Comparison of ENCODE assay signal across 21 mouse cellular contexts in genomic region chr9:118730172-118730571, GRCm38 (mm10).
DNase-seq lines count a peak whose midpoint lies in the region; ATAC-seq lines count a peak whose summit lies in the region.
"Had no signal": no experiment of that assay in that cellular context is flagged by ENCODE, and none has a peak within 500 bp of the region (broad histone marks: within the 10 kb centered on the region; RNA-seq: fewer than 3 reads in every experiment).

No protein-coding gene starts in this region.

- no peak for ATAC-seq in forebrain, embryonic 14.5 days
- no peak for ATAC-seq in forebrain, embryonic 15.5 days (replicated peaks)
- ATAC-seq in heart, embryonic 13.5 days (ENCODE audit: extremely low read depth, insufficient number of reproducible peaks, low FRiP score, low TSS enrichment) = no peak
- ATAC-seq in embryonic facial prominence, embryonic 12.5 days (ENCODE audit: insufficient number of reproducible peaks, insufficient read depth, low FRiP score, low TSS enrichment) = no peak
- ATAC-seq in limb, embryonic 12.5 days (ENCODE audit: insufficient number of reproducible peaks, insufficient read depth, low FRiP score, low TSS enrichment, low read depth) = no peak

- no peaks in the 10 kb centered on the region for H3K27me3 ChIP-seq in forebrain, embryonic 14.5 days (replicated peaks; ENCODE audit: control insufficient read depth, insufficient read depth, low read length)
- H3K27me3 ChIP-seq in forebrain, embryonic 15.5 days = no peaks in the 10 kb centered on the region
- H3K27me3 ChIP-seq in heart, embryonic 13.5 days (replicated peaks) = no peaks in the 10 kb centered on the region
- no peaks in the 10 kb centered on the region for H3K27me3 ChIP-seq in embryonic facial prominence, embryonic 12.5 days
- H3K27me3 ChIP-seq in limb, embryonic 12.5 days = no peaks in the 10 kb centered on the region
- H3K27me3 ChIP-seq: hindbrain, embryonic 13.5 days; liver, embryonic 15.5 days; neural tube, embryonic 15.5 days had no signal

- H3K9ac ChIP-seq in forebrain, embryonic 14.5 days (ENCODE audit: low read length) = no peak overlapping the region
- H3K9ac ChIP-seq in forebrain, embryonic 15.5 days (replicated peaks) = no peak overlapping the region
- H3K9ac ChIP-seq in heart, embryonic 13.5 days = no peak overlapping the region
- H3K9ac ChIP-seq in embryonic facial prominence, embryonic 12.5 days = no peak overlapping the region
- H3K9ac ChIP-seq in limb, embryonic 12.5 days (replicated peaks) = no peak overlapping the region
- H3K9ac ChIP-seq: hindbrain, embryonic 13.5 days; liver, embryonic 15.5 days; neural tube, embryonic 15.5 days had no signal

- WGBS in forebrain, embryonic 14.5 days = 78% methylated on average over 7 of the region's 8 CpGs
- WGBS in forebrain, embryonic 15.5 days = 64% methylated on average over 8 of the region's 8 CpGs
- WGBS in heart, embryonic 13.5 days = 75% methylated on average over 8 of the region's 8 CpGs
- WGBS in embryonic facial prominence, embryonic 12.5 days = 64% methylated on average over 8 of the region's 8 CpGs
- 50% methylated on average over 8 of the region's 8 CpGs for WGBS in limb, embryonic 12.5 days

- H3K4me1 ChIP-seq in forebrain, embryonic 14.5 days (ENCODE audit: control insufficient read depth, insufficient read depth, low read length) = no peaks in the 10 kb centered on the region; the same call in 1 of the 2 replicates
- no peaks in the 10 kb centered on the region for H3K4me1 ChIP-seq in forebrain, embryonic 15.5 days
- peaks cover 82% of the 10 kb centered on the region for H3K4me1 ChIP-seq in heart, embryonic 13.5 days
- peaks cover 37% of the 10 kb centered on the region for H3K4me1 ChIP-seq in embryonic facial prominence, embryonic 12.5 days
- peaks cover 54% of the 10 kb centered on the region for H3K4me1 ChIP-seq in limb, embryonic 12.5 days (replicated peaks)
- H3K4me1 ChIP-seq: liver, embryonic 15.5 days had no signal

- no peaks in the 10 kb centered on the region for H3K36me3 ChIP-seq in forebrain, embryonic 14.5 days (ENCODE audit: control insufficient read depth, insufficient read depth, low read length)
- H3K36me3 ChIP-seq in forebrain, embryonic 15.5 days = no peaks in the 10 kb centered on the region
- no peaks in the 10 kb centered on the region for H3K36me3 ChIP-seq in heart, embryonic 13.5 days
- H3K36me3 ChIP-seq in embryonic facial prominence, embryonic 12.5 days = no peaks in the 10 kb centered on the region
- no peaks in the 10 kb centered on the region for H3K36me3 ChIP-seq in limb, embryonic 12.5 days
- H3K36me3 ChIP-seq: hindbrain, embryonic 13.5 days; liver, embryonic 15.5 days; neural tube, embryonic 15.5 days had no signal

- no peaks in the 10 kb centered on the region for H3K9me3 ChIP-seq in forebrain, embryonic 14.5 days (replicated peaks; ENCODE audit: control insufficient read depth, low read length)
- H3K9me3 ChIP-seq in forebrain, embryonic 15.5 days = no peaks in the 10 kb centered on the region
- H3K9me3 ChIP-seq in heart, embryonic 13.5 days = no peaks in the 10 kb centered on the region
- no peaks in the 10 kb centered on the region for H3K9me3 ChIP-seq in embryonic facial prominence, embryonic 12.5 days
- no peaks in the 10 kb centered on the region for H3K9me3 ChIP-seq in limb, embryonic 12.5 days
- H3K9me3 ChIP-seq: hindbrain, embryonic 13.5 days; liver, embryonic 15.5 days; neural tube, embryonic 15.5 days had no signal

- DNase-seq in forebrain, embryonic 14.5 days (ENCODE audit: low spot score) = peak; percentile 25
- DNase-seq in heart, postnatal 25 days (ENCODE audit: low spot score) = no peak
- DNase-seq in spleen, adult 18-20 months = no peak
- DNase-seq in left cerebral cortex, postnatal 25 days (ENCODE audit: low spot score in 2 of 2) = no peak
- DNase-seq: adrenal gland, postnatal 14 days; cerebellum, adult 2 months; cerebellum, postnatal 36 days; embryo, embryonic 11 days; heart, postnatal 36 days; kidney, adult 2 months; layer of hippocampus, adult 9-11 months; thymus, postnatal 25 days had no signal

- intact Hi-C loops in heart, postnatal 25 days (cut with DNase I) = no loop called here
- intact Hi-C loops in left cerebral cortex, postnatal 25 days (cut with DNase I) = no loop called here

- H3K27ac ChIP-seq in forebrain, embryonic 14.5 days (ENCODE audit: low read depth, low read length) = no peak overlapping the region
- no peak overlapping the region for H3K27ac ChIP-seq in forebrain, embryonic 15.5 days (replicated peaks)
- H3K27ac ChIP-seq in heart, embryonic 13.5 days (replicated peaks) = peak overlapping the region; percentile 44
- H3K27ac ChIP-seq in embryonic facial prominence, embryonic 12.5 days = peak overlapping the region; percentile 56; the same call in 1 of the 2 replicates
- peak overlapping the region; percentile 72 for H3K27ac ChIP-seq in limb, embryonic 12.5 days
- H3K27ac ChIP-seq: hindbrain, embryonic 13.5 days; kidney, postnatal 0 days; liver, embryonic 15.5 days; neural tube, embryonic 15.5 days had no signal

- H3K4me3 ChIP-seq in forebrain, embryonic 14.5 days (ENCODE audit: low read depth, low read length) = no peak overlapping the region
- H3K4me3 ChIP-seq in forebrain, embryonic 15.5 days = no peak overlapping the region
- no peak overlapping the region for H3K4me3 ChIP-seq in heart, embryonic 13.5 days
- H3K4me3 ChIP-seq in embryonic facial prominence, embryonic 12.5 days = no peak overlapping the region
- no peak overlapping the region for H3K4me3 ChIP-seq in limb, embryonic 12.5 days (replicated peaks)
- H3K4me3 ChIP-seq: hindbrain, embryonic 13.5 days; liver, embryonic 15.5 days; neural tube, embryonic 15.5 days had no signal

- no peak overlapping the region for H3K4me2 ChIP-seq in forebrain, embryonic 14.5 days (ENCODE audit: low read length)
- H3K4me2 ChIP-seq in forebrain, embryonic 15.5 days (replicated peaks) = no peak overlapping the region
- H3K4me2 ChIP-seq in heart, embryonic 13.5 days = no peak overlapping the region
- H3K4me2 ChIP-seq in embryonic facial prominence, embryonic 12.5 days (replicated peaks) = no peak overlapping the region
- no peak overlapping the region for H3K4me2 ChIP-seq in limb, embryonic 12.5 days
- H3K4me2 ChIP-seq: hindbrain, embryonic 13.5 days; liver, embryonic 15.5 days; midbrain, embryonic 11.5 days; neural tube, embryonic 15.5 days had no signal

Comparison
In these comparisons a context has a peak if more than half of its experiments do, and no peak if none do; other contexts are left out.
1. H3K27ac ChIP-seq: peak in heart, embryonic 13.5 days (single experiment), embryonic facial prominence, embryonic 12.5 days (single experiment) and limb, embryonic 12.5 days (single experiment); none in forebrain, embryonic 14.5 days (single experiment) and forebrain, embryonic 15.5 days (single experiment).